Mouse (Mus musculus): ENCODE measurements around the gene Zdhhc17.

DNA sequence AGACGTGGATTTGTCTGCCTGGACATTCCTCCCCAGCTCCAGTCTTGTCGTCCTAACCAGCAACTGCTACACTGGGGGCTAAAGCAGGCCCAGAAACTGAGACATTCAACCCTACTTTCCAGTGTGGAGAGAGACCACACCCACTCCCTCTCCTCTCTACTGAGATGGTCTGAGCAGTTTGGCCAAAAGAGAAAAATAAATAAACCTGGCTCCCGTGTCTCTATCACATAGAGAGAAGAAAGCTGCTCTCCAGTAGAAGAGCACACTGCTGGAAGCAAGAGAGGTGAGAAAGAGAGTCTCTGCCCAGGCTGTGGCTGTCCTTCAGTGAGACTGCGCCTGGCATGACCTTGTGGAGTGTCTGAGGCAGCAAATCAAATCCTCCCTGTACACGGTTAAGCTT, 10.7 kb downstream of the Zdhhc17 start:
- no peak for TF ChIP-seq CTCF (IDR thresholded peaks at IDR 0.05; ENCODE audit: low read depth, low read length)
- TF ChIP-seq EP300 (IDR thresholded peaks at IDR 0.05; ENCODE audit: insufficient read depth, low read depth, low read length), result no peak
